Mouse (Mus musculus): ENCODE results near the gene Kat5. TPM values are rescaled to one million over a fixed set of nuclear protein-coding genes. Genes with fewer than 3 reads are reported as not detected.

The Kat5 gene
- total and polyA plus RNA-seq, 3 experiments, result 46.5 to 106 (median 62.8) TPM

- TF ChIP-seq CHD2 (IDR thresholded peaks at IDR 0.05; ENCODE audit: low read length) (no peak), JUND (conservative IDR thresholded peaks at IDR 0.05; ENCODE audit: low read depth, low read length) (no peak), ZKSCAN1 (IDR thresholded peaks at IDR 0.05; ENCODE audit: borderline replicate concordance, low read depth, low read length) (no peak), HCFC1 (IDR thresholded peaks at IDR 0.05; ENCODE audit: low read depth, low read length) (0 out of 2 replicates have a peak, but pooled peaks have one; percentile 33), MYC (IDR thresholded peaks at IDR 0.05; ENCODE audit: low read depth, low read length) (no peak), USF1 (IDR thresholded peaks at IDR 0.05; ENCODE audit: low read depth, low read length) (no peak), MAFK (IDR thresholded peaks at IDR 0.05; ENCODE audit: insufficient replicate concordance, low read length) (no peak), BHLHE40 (IDR thresholded peaks at IDR 0.05; ENCODE audit: low read depth, low read length) (no peak; the same call in 1 of the 2 replicates), PAX5 (IDR thresholded peaks at IDR 0.05; ENCODE audit: low read length) (no peak), CTCF (conservative IDR thresholded peaks at IDR 0.05 in 1 of 2, IDR thresholded peaks at IDR 0.05 in 1 of 2; ENCODE audit: low read depth in 2 of 2, low read length in 2 of 2) (no peak), NRF1 (IDR thresholded peaks at IDR 0.05; ENCODE audit: low read depth, low read length) (peak; percentile 87), ELF1 (IDR thresholded peaks at IDR 0.05; ENCODE audit: low read depth, low read length) (peak; percentile 85), UBTF (IDR thresholded peaks at IDR 0.05; ENCODE audit: low read depth, low read length) (no peak), MEF2A (IDR thresholded peaks at IDR 0.05; ENCODE audit: borderline replicate concordance, low read depth, low read length) (0 out of 2 replicates have a peak, but pooled peaks have one; percentile 12), IRF4 (IDR thresholded peaks at IDR 0.05; ENCODE audit: low read depth, low read length) (peak; percentile 29; the same call in 1 of the 2 replicates), NELFE (IDR thresholded peaks at IDR 0.05; ENCODE audit: low read depth, low read length) (peak; percentile 89)
These were observed 27.3 kb upstream of the Kat5 start, which contains the start of gene Rela (continued) for GRCm38 (mm10) chr19:5637069-5638047.

- dilution Hi-C loops (cut with MboI; ENCODE audit: extremely low pct_ligation_motif_present, extremely low pct_unique_long_range_greater_than_20kb, low sequenced_read_pairs) (no loop called here), in situ Hi-C loops (cut with MboI; ENCODE audit: low pct_ligation_motif_present, low pct_unique_long_range_greater_than_20kb, low sequenced_read_pairs) (no loop called here)
- H3K4me1 ChIP-seq (ENCODE audit: control insufficient read depth in 1 of 2, insufficient read depth in 2 of 2), result peaks cover 6 to 35% of the 10 kb centered on the region in 2 experiments
These were observed 26.6 kb upstream of the Kat5 start for GRCm38 (mm10) chr19:5636571-5637041.

More at GRCm38 (mm10) chr19:5636571-5637041, 26.6 kb upstream of the Kat5 start:
- peak overlapping the region; percentile 73 to 85 (median 82) for H3K4me3 ChIP-seq (replicated peaks in 1 of 3; ENCODE audit: low read depth in 2 of 3, low read length in 2 of 3, poor library complexity in 1 of 3)
- peak overlapping the region; percentile 79 for H3K9ac ChIP-seq (ENCODE audit: insufficient read depth, low read depth)
- no peaks in the 10 kb centered on the region for H3K9me3 ChIP-seq (replicated peaks; ENCODE audit: low read length)
- peak overlapping the region; percentile 76 for H3K4me2 ChIP-seq (ENCODE audit: insufficient read depth, low read depth, poor library complexity, severe bottlenecking)
- H3K27ac ChIP-seq (ENCODE audit: insufficient read depth, low read depth), result peak overlapping the region; percentile 68
- no peak for TF ChIP-seq TBP (conservative IDR thresholded peaks at IDR 0.05; ENCODE audit: low read depth, low read length)
- 0 out of 2 replicates have a peak, but pooled peaks have one; percentile 2 for TF ChIP-seq JUN (IDR thresholded peaks at IDR 0.05; ENCODE audit: insufficient read depth, low read depth, low read length)
- 0 out of 2 replicates have a peak, but pooled peaks have one; percentile 13 for TF ChIP-seq IRF4 (IDR thresholded peaks at IDR 0.05; ENCODE audit: low read depth, low read length)
- peaks cover 14% of the 10 kb centered on the region for H3K79me2 ChIP-seq (replicated peaks; ENCODE audit: control insufficient read depth, extremely low read depth, insufficient read depth, poor library complexity, severe bottlenecking)
- DNase-seq (ENCODE audit: extremely low read depth), result peak; percentile 14
- peaks cover 29 to 34% of the 10 kb centered on the region in 2 experiments for H3K36me3 ChIP-seq (replicated peaks in 1 of 2; ENCODE audit: control insufficient read depth in 1 of 2, insufficient read depth in 1 of 2, low read length in 1 of 2)
- no peaks in the 10 kb centered on the region for H3K27me3 ChIP-seq (replicated peaks)
